Mouse (Mus musculus): ENCODE data around the gene Ccdc107.

GRCm38 (mm10) chr4:43478534-43478858 is 14.2 kb upstream of the Ccdc107 start:
- TF ChIP-seq CTCF (IDR thresholded peaks at IDR 0.05; ENCODE audit: insufficient read depth, low read depth, low read length) (no peak), POLR2A (IDR thresholded peaks at IDR 0.05; ENCODE audit: insufficient read depth, low read depth, low read length) (no peak)

Data from olfactory bulb, adult 2 months (tissue).